Mouse (Mus musculus): ENCODE results near the gene Cd46. TPM values are rescaled to one million over a fixed set of nuclear protein-coding genes. Genes with fewer than 3 reads are reported as not detected.

Cd46 gene
- 0.11 and 0.40 TPM in 2 replicates for total RNA-seq (2012; rRNA removed)

GRCm38 (mm10) chr1:195092220-195092720 lies at the start of gene Cd46:
Gene Cd46 (minus strand): TSS chr1:195092249.
- in situ Hi-C loops (cut with MboI; ENCODE audit: low sequenced_read_pairs in 2 of 2, unreplicated experiment in 2 of 2): no loop called here
- DNase-seq (ENCODE audit: low read depth, low spot score): peak; percentile 63
- Histone ChIP-seq H3K27ac (ENCODE audit: insufficient read depth, low read depth, low read length, poor library complexity, severe bottlenecking) (no peak within 1 kb of the TSS), H3K4me1 (ENCODE audit: control insufficient read depth in 2 of 2, insufficient read depth in 2 of 2, low read length in 2 of 2, poor library complexity in 1 of 2) (peaks cover 0 to 2% of the 10 kb centered on the region in 2 experiments; a peak in 1 of 4 replicates), H3K9ac (ENCODE audit: insufficient read depth, low read depth, low read length, poor library complexity, severe bottlenecking) (peak within 1 kb of the TSS; percentile 34), H3K36me3 (ENCODE audit: control insufficient read depth, insufficient read depth, low read length, poor library complexity, severe bottlenecking) (no peaks in the 10 kb centered on the region), H3K9me3 (ENCODE audit: control insufficient read depth, insufficient read depth, low read depth, low read length) (no peaks in the 10 kb centered on the region), H3K4me3 (ENCODE audit: insufficient read depth in 1 of 2, low read depth in 1 of 2, low read length in 2 of 2, poor library complexity in 1 of 2, severe bottlenecking in 1 of 2) (peak within 1 kb of the TSS; percentile 58 to 67)
- TF ChIP-seq ZNF384 (IDR thresholded peaks at IDR 0.05; ENCODE audit: low read depth, low read length): no peak
- no peak for TF ChIP-seq MAFK (IDR thresholded peaks at IDR 0.05; ENCODE audit: insufficient read depth, low read depth, low read length)
- no peak for TF ChIP-seq CHD2 (IDR thresholded peaks at IDR 0.05; ENCODE audit: low read depth, low read length)
- TF ChIP-seq HCFC1 (IDR thresholded peaks at IDR 0.05; ENCODE audit: borderline replicate concordance, insufficient read depth, low read length): no peak
- no peak for TF ChIP-seq ZC3H11A (IDR thresholded peaks at IDR 0.05; ENCODE audit: borderline replicate concordance, low read depth, low read length)

GRCm38 (mm10) chr1:195132070-195132469 lies 40.0 kb upstream of the Cd46 start:
- DNase-seq (ENCODE audit: low read depth, low spot score): no peak
- Histone ChIP-seq H3K36me3 (ENCODE audit: control insufficient read depth, insufficient read depth, low read length, poor library complexity, severe bottlenecking) (no peaks in the 10 kb centered on the region), H3K9me3 (ENCODE audit: control insufficient read depth, insufficient read depth, low read depth, low read length) (no peaks in the 10 kb centered on the region), H3K4me3 (ENCODE audit: insufficient read depth in 1 of 2, low read depth in 1 of 2, low read length in 2 of 2, poor library complexity in 1 of 2, severe bottlenecking in 1 of 2) (no peak overlapping the region), H3K9ac (ENCODE audit: insufficient read depth, low read depth, low read length, poor library complexity, severe bottlenecking) (no peak overlapping the region), H3K27ac (ENCODE audit: insufficient read depth, low read depth, low read length, poor library complexity, severe bottlenecking) (no peak overlapping the region), H3K4me1 (ENCODE audit: control insufficient read depth in 2 of 2, insufficient read depth in 2 of 2, low read length in 2 of 2, poor library complexity in 1 of 2) (no peaks in the 10 kb centered on the region)
- TF ChIP-seq CHD2 (IDR thresholded peaks at IDR 0.05; ENCODE audit: low read depth, low read length) (no peak), ZC3H11A (IDR thresholded peaks at IDR 0.05; ENCODE audit: borderline replicate concordance, low read depth, low read length) (no peak), MAFK (IDR thresholded peaks at IDR 0.05; ENCODE audit: insufficient read depth, low read depth, low read length) (no peak), ZNF384 (IDR thresholded peaks at IDR 0.05; ENCODE audit: low read depth, low read length) (no peak), HCFC1 (IDR thresholded peaks at IDR 0.05; ENCODE audit: borderline replicate concordance, insufficient read depth, low read length) (no peak)
- in situ Hi-C loops (cut with MboI; ENCODE audit: low sequenced_read_pairs in 2 of 2, unreplicated experiment in 2 of 2): no loop called here

- Histone ChIP-seq H3K4me1 (ENCODE audit: control insufficient read depth in 2 of 2, insufficient read depth in 2 of 2, low read length in 2 of 2, poor library complexity in 1 of 2) (no peaks in the 10 kb centered on the region), H3K9ac (ENCODE audit: insufficient read depth, low read depth, low read length, poor library complexity, severe bottlenecking) (no peak overlapping the region), H3K27ac (ENCODE audit: insufficient read depth, low read depth, low read length, poor library complexity, severe bottlenecking) (no peak overlapping the region), H3K9me3 (ENCODE audit: control insufficient read depth, insufficient read depth, low read depth, low read length) (no peaks in the 10 kb centered on the region), H3K4me3 (ENCODE audit: insufficient read depth in 1 of 2, low read depth in 1 of 2, low read length in 2 of 2, poor library complexity in 1 of 2, severe bottlenecking in 1 of 2) (peak overlapping the region; percentile 75 to 84; a peak in 3 of 4 replicates), H3K36me3 (ENCODE audit: control insufficient read depth, insufficient read depth, low read length, poor library complexity, severe bottlenecking) (no peaks in the 10 kb centered on the region)
- TF ChIP-seq CHD2 (IDR thresholded peaks at IDR 0.05; ENCODE audit: low read depth, low read length) (no peak), ZNF384 (IDR thresholded peaks at IDR 0.05; ENCODE audit: low read depth, low read length) (no peak), MAFK (IDR thresholded peaks at IDR 0.05; ENCODE audit: insufficient read depth, low read depth, low read length) (no peak), ZC3H11A (IDR thresholded peaks at IDR 0.05; ENCODE audit: borderline replicate concordance, low read depth, low read length) (no peak), HCFC1 (IDR thresholded peaks at IDR 0.05; ENCODE audit: borderline replicate concordance, insufficient read depth, low read length) (no peak)
- no peak for DNase-seq (ENCODE audit: low read depth, low spot score)
- in situ Hi-C loops (cut with MboI; ENCODE audit: low sequenced_read_pairs in 2 of 2, unreplicated experiment in 2 of 2): no loop called here
Observed at GRCm38 (mm10) chr1:195131675-195132015, 39.6 kb upstream of the Cd46 start.

- Histone ChIP-seq H3K36me3 (ENCODE audit: control insufficient read depth, insufficient read depth, low read length, poor library complexity, severe bottlenecking) (no peaks in the 10 kb centered on the region), H3K27ac (ENCODE audit: insufficient read depth, low read depth, low read length, poor library complexity, severe bottlenecking) (peak within 1 kb of the TSS; percentile 67), H3K4me1 (ENCODE audit: control insufficient read depth in 2 of 2, insufficient read depth in 2 of 2, low read length in 2 of 2, poor library complexity in 1 of 2) (no peaks in the 10 kb centered on the region), H3K9ac (ENCODE audit: insufficient read depth, low read depth, low read length, poor library complexity, severe bottlenecking) (peak within 1 kb of the TSS; percentile 91), H3K9me3 (ENCODE audit: control insufficient read depth, insufficient read depth, low read depth, low read length) (no peaks in the 10 kb centered on the region), H3K4me3 (ENCODE audit: insufficient read depth in 1 of 2, low read depth in 1 of 2, low read length in 2 of 2, poor library complexity in 1 of 2, severe bottlenecking in 1 of 2) (peak within 1 kb of the TSS; percentile 75 to 84)
- no peak for TF ChIP-seq ZNF384 (IDR thresholded peaks at IDR 0.05; ENCODE audit: low read depth, low read length)
- 0 out of 2 replicates have a peak, but pooled peaks have one; percentile 1 for TF ChIP-seq ZC3H11A (IDR thresholded peaks at IDR 0.05; ENCODE audit: borderline replicate concordance, low read depth, low read length)
- TF ChIP-seq HCFC1 (IDR thresholded peaks at IDR 0.05; ENCODE audit: borderline replicate concordance, insufficient read depth, low read length): no peak
- TF ChIP-seq CHD2 (IDR thresholded peaks at IDR 0.05; ENCODE audit: low read depth, low read length): no peak
- in situ Hi-C loops (cut with MboI; ENCODE audit: low sequenced_read_pairs in 2 of 2, unreplicated experiment in 2 of 2): no loop called here
- DNase-seq (ENCODE audit: low read depth, low spot score): peak; percentile 62
Observed at GRCm38 (mm10) chr1:195130953-195131674, 39.1 kb upstream of the Cd46 start, which contains the start of gene Cr1l. Gene Cr1l (minus strand): TSS chr1:195131586.

Measured in ES-E14 (cell line).